Mouse (Mus musculus) spleen, postnatal 36 days (tissue): ENCODE measurements around the gene Clpsl2.

ENCODE experiments used
- DNase-seq, 2 experiments: peaks; one replicate each; pipeline ENCODE4 v3.0.0; 2022; ENCODE audit warnings: low spot score in 2 of 2, mixed read lengths in 1 of 2

Gene Clpsl2

DNA sequence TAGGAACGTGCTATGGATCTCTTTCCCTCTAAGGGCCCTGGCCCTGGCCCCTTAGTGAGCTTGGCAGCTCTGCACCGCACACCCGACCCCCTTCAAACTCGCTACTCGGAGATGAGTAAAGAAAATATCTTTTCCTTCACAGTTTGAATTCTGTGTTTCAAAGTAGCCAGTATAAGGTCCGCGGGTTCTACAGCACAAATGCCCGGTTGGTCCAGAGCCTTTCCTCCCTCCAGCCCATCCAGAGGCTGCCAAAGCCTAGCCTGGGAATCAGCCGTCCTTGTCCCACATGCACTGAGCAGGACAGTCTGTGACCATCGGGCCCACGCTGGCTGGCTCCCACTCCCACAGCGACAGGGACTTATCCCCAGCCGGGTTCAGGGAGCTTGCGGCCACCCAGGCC is at the start of gene Clpsl2:
Gene Clpsl2, plus strand, starts transcription at position 301 of the 400 bp plus-strand sequence.
- DNase-seq, result no peak

DNA sequence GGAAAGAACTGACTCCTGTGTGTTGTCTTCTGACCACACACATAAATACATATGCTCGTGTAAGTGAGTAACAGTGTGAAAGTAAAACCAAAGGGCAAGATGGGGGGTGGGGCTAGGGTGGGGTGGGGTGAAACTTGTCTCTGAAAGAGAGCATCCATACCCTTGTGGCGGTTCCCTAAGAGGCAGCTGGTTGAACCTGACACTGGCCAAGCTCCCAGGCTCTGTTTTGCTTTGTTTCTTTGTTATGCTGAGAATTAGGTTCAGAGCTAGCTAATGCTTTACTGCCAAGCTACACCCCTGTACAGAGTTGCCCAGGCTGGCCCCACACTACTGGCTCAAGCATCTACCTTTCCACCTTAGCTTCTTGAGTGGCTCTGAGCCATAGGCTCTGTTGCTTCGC is 48.7 kb upstream of the Clpsl2 start:
- DNase-seq, result no peak

DNA sequence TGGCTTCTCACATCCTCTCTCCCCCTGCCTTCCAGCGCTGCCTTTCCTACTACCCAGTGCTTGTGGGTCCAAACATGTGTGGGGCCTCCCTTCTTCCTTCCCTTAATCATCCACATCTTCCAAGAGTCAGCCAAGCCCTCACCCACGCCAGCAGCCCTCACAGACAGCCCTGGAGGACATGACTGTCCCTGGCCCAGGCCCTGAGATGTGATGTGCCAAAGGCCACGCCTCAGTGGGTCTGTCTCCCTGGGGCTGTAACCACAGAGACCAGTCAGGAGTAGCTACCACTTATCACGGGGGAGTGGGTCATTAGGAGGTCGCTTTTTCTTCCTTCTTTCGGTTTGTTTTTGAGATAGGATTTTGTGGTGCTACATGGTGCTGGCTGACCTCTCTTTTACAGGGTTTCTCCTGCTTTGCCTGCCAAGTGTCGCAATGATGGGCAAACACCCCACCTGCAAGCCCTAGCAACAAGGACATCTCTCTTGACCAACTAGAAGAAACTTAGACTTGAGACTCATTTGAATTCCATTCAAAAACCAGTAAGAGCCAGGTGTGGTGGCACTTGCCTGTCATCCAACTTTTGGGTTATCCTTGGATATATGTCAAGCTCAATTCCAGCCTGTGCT is 46.9 kb upstream of the Clpsl2 start:
- DNase-seq, result no peak

DNA sequence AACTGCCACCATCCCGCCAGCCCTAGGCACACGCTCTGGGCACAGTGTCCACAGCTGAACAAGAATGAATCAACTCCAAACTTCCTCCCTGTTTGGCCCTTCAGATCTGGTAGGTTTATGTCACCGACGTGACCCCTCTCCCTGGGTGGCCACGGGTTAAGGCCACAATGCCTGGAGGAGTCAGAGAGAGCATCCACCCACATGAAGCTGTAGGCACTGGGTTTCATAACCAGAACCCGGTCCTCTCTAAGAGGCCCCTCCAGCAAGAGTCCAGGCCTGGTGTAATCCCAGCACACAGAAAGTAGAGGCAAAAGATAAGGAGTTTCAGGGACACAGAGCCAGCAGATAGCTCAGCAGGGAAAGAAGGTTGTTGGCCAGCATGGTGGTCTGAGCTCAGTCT is 45.0 kb upstream of the Clpsl2 start:
- no peak for DNase-seq

DNA sequence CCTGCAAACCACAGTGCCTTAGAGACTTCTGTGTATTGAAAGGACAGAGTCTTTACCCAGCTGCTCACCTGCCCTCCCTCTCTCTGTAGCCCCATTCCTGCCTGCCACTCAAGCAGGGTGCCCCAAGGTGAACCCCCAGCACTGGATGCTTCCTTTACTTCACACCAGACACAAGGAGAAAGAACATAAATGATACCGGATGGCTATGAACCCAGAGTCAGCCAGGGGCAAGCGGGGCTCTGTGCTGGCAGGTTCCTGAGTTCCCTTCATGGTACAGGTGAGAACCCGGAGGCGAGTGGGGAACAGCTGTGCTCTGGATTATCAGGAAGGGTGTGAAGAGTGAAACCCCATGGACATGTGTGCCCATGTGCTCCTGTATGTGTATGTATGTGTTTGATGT is 43.6 kb upstream of the Clpsl2 start:
- no peak for DNase-seq

DNA sequence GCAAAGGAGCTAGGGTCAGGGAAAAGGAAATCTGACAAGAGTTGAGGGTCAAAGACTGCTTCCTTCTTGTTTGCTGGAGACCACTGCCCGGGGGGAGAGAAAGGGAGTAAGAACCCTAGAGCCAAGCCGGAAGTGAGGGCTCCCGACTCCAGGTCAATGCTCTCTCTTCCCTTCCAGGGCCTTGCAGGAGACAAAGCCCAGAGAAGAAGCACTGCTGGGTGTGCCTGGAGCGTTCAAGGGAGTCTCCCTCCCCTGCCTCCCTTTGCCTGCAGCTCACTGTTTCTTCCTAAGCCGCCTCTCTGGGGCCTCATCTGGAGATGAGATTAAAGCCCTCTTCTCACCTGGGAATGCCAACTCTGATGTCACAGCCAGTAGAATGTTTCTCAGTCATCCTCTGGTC is 42.3 kb upstream of the Clpsl2 start:
- DNase-seq, result no peak

DNA sequence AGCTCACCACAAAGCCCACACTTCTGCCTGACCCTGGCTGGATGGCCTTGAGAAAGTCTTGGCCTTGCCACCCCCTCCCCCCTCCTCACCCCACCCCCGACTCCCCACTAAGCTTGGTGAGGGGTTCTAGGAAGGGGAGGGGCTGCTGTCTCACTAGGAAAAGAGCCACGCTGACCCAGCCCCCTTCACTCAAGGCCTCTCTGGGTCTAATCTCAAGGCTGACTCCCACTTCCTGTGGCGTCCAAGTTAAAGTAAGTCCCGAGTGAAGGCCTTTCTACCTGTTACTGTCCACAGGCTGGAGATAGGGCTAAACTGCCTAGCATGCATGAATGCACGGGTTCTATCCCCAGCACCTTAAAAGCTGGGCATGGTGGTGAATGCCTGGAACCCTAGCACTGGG is 41.7 kb upstream of the Clpsl2 start:
- DNase-seq, result no peak

DNA sequence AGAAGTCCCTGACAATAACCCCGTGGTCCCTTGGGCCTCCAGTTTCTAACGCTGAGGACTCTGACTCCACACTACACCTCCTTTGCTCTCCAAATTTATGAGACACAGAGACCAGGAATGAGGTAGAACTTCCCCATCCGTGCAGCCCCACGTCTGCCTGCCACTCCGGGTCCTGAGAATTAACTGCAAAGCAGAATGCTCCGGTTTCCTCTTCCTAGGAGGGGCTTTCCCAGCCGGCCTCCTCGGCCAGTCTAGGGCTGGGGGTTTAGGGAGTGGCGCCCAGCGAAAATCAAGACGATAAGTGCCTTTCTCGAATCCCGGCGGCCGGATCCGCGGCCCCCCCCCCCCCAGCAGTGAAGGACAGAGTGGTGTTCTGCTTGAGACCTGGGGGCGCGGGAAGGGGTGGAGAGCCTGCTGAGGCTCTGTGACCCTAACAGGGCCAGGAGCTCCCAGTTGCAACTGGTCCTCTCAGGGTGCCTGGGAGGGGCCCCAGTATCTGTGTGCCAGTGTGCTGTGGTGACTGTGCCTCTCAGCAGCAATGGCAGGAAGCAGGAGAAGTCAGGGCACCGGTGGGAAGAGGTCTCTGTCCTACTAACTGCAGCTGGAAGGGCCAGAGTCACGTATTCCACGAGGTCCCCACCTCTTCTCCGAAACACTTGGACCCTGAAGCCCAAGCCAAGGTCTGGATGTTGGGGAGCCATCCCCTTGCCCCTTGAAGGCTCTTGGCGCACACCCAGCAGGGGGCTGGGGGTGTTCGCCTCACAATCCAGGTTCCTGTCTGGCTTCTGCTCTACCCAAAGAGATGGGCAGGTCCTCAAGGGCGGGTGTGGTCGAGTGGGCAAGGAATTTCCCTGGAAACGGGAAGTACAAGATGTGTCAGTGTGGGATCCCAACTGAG is 38.5 kb upstream of the Clpsl2 start:
- DNase-seq, result no peak

DNA sequence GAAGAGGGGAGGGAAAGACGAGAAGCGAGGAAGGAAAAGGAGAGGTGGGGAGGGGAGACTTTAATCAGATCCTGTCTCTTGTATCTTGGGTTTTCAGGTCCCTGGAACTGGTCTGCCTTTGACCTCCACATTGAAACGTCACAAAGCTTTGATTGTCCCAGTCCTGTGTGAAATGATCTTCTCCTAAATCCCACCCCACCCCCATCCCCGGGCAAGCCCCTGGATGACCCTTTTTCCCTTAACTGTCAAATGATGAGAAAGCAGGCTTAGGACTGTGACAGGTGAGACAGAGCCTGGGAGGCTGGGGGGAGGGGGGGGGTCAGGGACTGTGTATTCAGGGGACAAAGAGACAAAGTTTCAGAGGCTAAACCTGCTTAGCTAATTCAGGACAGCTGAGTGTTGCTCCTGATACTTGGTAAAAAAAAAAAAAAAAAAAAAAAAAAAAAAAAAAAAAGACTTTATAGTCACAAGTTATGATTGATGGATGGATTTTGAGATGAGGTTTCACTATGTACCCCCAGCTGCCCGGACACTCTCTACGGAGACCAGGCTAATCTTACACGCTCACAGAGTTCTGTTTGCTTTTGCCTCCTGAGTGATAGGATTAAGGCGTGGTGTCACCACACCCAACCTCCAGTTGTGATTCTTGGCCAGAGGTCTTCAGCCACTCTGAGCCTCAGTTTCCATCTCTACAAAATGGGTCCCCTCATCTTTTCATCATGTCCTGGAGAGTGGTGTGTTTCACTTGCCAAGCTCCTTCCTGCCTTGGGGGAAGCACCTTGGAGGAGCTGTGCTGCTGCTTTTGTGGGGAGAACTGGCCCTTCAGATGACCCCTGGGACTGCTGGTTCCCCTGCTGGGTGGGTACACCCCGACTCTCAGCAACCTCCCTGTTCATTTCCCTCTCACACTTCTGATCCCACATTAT is 37.3 kb upstream of the Clpsl2 start:
- no peak for DNase-seq

DNA sequence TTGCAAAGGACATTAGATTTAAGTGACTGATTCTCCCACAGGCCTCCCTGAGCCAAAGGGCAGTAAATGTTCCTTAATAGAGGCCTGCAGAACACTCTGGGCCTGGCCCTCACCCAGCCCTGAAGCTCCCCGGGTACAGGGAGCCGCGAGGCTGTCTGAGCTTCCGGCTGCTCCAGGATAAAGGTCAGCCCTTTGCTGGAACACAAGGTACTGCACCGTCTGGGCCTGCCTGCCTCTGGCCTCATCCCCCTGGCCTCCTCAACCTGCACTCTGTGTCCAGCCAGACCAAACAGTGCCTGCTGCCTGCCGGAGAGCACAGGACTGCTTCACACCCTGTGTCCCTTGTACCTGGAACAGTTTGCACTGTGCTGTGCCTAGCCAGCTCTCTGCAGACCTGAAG is 36.5 kb upstream of the Clpsl2 start:
- no peak for DNase-seq

DNA sequence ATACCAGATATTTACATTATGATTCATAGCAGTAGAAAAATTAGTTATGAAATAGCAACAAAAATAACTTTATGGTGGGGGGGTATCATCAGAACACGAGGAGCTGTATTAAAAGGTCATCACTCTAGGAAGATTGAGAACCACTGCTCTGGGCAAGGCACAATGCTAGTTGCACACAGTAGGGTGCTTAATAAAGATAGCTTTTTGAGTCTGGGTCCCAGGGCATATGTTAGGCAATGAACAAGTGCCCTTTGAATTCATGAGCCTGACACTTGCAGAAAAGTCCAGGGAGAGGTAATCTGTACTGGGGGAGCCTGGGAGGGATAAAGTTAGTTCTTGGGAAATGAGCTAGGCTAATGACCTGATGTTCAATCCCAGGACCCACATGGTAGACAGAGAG is 35.9 kb upstream of the Clpsl2 start:
- no peak for DNase-seq

DNA sequence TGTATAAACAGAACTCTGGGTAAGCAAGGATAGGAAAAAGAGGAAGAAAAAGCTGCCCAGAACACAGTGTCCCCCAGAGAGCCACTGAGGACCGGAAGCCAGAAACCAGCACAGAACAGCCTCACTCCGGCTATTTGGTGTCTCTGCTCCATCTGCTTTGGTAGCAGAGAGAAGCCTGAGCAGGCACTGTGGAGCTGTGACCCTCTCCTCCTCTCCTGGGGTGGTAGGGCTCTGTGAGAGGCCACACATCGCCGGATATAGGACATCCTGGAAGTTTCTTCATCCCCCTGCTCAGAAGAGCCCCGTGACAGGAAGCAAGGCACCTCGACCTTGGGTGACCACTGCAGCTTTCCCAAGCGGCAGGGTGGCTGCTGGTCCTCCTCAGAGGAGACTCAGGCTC is 35.4 kb upstream of the Clpsl2 start:
- peak; percentile 45 to 74 for DNase-seq

DNA sequence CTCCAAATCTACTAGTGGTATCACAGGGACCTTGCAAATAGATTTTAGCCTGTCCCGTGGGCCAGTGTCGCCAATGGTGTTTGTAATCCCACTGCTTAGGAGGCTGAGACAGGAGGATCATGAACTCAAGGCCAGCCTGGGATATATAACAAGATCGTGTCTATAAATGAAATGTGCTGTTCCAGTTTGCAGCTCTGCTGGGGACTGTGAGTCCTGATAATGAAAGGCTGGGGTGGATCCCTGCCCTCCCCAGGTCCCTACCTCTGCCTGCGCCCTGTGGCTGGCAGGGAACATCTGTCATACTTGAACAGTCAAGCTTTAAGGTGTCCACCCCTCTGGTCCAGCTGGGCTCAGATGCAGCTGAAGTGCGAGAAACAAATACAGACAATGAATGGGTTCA is 34.7 kb upstream of the Clpsl2 start:
- DNase-seq, result no peak

DNA sequence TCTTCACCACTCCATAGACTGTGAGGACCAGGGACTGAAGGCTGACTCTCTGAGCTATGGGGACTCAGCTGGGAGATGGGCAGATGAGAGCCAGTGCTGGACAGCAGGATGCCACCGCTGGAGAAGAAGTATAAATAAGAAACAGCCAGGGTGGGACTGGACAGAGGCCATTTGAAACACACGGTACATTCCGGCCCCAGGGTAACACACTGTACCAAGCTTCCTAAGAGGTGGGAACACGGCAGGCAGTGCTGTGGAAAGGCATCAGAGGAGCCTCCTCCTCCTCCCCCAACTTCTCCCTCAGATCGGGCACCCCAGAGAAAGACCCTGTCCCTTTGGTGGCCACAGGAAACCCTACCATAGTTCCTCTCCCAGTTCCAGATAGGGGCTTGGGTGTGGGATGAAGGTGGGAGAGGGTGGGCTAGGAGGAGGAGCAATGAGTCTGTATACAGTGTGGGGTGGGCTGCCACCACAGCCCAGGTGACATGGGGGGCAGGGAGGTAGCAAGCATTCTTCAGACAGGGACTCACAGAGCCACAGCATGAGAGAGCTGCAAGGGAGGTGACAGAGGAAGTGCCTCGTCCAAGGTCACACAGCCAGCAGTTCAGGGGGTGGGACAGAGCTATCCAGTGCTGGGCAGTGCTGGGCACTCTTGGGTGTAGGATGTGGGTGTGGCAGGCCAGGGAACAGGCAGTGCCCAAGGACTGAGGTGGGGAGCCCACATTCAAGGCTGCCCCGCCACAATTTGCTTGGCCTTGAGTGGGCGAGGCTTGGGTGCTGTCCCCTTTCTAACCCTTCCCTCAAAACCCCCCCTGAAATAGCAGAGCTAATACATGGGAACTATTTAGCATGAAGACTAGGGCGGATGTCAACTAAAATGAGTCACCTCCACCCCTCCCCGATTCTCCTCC is 33.5 kb upstream of the Clpsl2 start:
- peak; percentile 43 to 63 for DNase-seq

DNA sequence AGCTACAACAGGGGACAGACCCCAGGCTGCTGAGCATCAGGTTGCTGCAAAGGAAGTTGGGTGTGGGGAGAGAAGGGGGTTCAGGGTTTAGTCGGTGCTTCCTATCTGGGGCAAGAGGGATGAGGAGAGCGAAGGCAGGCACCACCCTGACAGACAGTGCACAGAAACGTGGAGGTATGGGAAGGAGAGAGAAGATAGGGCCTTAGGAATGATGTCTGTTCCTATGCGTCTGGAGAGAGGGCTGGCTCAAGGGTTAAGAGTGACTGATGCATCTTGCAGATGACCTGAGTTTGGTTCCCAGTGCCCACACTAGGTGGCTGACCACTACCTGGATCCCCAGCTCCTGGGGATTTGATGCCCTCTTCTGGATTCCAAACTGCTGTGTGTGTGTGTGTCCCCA is 32.3 kb upstream of the Clpsl2 start:
- DNase-seq, result no peak

DNA sequence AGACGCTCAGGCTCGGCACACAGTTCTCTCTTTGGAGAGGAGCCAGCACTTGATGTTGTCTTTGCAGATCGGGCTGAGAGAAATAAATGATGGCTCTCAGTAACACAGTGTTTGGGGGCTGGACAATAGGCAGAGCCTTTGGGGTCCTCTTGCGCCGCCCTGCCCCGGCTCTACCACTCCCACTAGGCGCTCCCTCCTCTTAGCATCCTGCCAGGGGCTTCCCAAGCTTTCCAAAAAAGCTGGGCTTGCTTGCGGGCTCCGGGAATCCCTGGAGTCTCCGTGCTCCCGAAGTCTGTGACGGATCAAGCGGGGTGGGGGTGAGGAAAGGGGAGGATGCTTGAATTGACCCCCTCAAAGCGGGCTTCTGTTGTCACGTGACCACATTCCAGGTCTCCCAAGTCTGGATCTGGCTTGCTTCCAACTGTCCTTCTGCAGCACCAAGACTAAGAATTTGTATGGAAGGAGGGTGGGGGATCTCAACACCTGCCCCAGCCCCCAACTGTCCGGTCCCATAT is 31.7 kb upstream of the Clpsl2 start, which contains the start of gene Fkbp5:
Gene Fkbp5, minus strand, starts transcription at position 87 of the 515 bp plus-strand sequence.
- DNase-seq, result peak; percentile 50

DNA sequence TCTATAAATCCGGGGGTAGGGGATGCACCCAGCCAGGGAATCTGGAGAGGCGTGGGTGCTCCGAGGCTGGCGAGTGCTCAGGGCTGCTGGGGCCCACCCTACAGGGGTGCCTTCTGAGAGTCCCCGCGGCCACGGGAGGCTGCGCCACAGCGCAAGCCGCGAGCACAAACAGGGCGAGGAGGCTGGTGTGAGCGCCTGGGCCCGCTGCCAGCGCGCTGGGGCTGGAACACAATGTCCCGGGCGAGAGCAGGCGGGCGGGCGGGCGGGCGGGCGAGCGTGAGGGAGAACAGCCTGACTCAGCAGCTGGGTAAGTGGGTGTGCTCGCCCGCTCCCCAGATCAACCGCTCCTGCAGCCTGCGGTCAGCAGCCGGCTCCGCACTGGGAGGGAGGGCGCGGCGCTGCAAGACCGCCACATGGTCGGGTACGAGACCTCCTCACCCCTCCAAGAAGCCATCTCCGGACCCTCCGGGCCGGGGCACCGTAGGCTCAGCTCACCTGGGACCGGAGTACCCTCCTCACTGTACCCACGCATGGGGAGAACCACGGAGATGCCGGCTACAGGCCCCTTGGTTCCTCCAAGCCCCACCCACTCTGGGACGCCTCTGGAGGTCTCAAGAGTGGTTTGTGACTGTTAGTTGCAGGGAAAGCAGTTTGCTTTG is 31.1 kb upstream of the Clpsl2 start:
- peak; percentile 73 to 89 for DNase-seq

DNA sequence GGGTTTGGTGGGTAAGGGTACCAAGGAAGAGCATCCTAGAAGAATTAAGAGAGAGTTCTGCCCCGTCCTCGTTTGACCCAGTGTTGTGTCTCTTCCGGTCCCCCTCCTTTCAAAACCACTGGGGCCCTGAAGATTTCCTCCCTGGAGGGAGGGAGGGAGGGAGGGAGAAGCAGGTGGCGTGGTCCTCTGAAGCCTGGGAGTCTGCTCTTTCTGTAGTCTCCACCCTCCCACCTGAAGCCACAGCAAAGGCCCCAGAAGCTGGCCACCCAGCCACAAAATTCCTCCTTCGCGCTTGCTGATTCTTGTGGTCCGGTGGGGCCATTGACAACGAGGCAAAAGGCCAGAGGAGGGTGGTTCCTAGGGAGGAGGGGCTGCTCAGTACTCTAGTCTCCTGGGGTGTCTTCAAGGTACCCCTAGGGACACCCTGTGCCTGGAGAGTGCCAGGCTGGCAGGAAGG is 30.6 kb upstream of the Clpsl2 start:
- DNase-seq, result peak; percentile 51 to 69

DNA sequence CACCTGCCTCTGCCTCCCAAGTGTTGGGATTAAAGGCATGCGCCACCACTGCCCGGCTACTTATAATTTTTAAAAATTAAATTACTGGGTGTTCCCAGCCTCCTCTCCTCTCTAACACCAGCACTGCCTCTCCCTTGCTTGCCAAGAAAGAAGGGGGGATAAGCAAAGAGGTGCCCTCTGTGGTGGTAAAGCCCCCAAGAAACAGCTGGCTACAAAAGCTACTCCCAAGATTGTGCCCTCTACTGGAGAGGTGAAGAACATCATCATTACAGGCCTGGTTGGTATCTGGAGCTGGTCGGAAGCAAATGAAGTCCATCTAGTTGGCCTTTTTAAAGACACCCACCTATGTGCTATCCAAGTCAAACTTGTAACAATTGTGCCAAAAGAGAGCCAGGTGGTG is 29.4 kb upstream of the Clpsl2 start:
- no peak for DNase-seq

DNA sequence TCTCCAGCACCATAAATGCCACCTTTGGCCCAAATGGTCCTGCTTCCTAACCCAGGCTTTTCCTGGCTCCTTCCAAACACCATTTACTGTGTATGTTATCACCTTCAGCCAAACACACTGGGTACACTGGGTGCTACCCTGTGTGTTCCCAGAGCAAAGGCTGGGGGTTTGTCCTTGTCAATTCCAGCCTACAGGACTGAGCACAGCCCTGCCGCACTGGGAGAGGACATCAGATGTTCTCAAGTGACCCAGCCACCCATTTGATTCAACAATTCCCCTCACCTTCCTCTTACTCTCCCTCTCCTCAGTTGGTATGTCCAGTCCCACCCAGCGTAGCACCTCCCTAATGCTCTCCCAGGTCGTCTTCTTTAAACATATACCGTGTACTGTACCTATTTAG is 28.6 kb upstream of the Clpsl2 start:
- no peak for DNase-seq
